Mouse (Mus musculus) liver, embryonic 14.5 days (tissue): Measurements from ENCODE around the gene Amelx. TPM values are rescaled to one million over a fixed set of nuclear protein-coding genes. Genes with fewer than 3 reads are reported as not detected.

Experiments used
- ATAC-seq: fragments of 200-750 bp; cut with Nextera tagmentation; 2 replicates; pipeline ENCODE4 v1.8.0; 2017; ENCODE audit warnings: moderate number of reproducible peaks, mild to moderate bottlenecking, moderate library complexity; ENCODE audit not compliant: insufficient read depth
- DNase-seq, 3 experiments: peaks; one replicate each; pipeline ENCODE4 v3.0.0-alpha.2; 2012 to 2013; ENCODE audit warnings: low read depth in 3 of 3, low spot score in 3 of 3
- H3K27ac ChIP-seq: fragments of 300-500 bp; sonication (generic); 2 replicates; pipeline ENCODE4 v1.5.1; 2014; ENCODE audit warnings: moderate library complexity, mild to moderate bottlenecking, control low read depth, inconsistent platforms
- H3K27me3 ChIP-seq: fragments of 300-500 bp; sonication (generic); 2 replicates; pipeline ENCODE4 v1.6.1; 2014; ENCODE audit warnings: mild to moderate bottlenecking, low read length, moderate library complexity; ENCODE audit not compliant: control insufficient read depth, insufficient read depth
- H3K36me3 ChIP-seq: fragments of 300-500 bp; sonication (generic); replicated peaks from 2 replicates; pipeline ENCODE4 v1.6.1; 2014; ENCODE audit warnings: low read depth; ENCODE audit not compliant: control insufficient read depth, insufficient read depth
- H3K4me1 ChIP-seq, 2 experiments: fragments of 200-500 bp in 1 of 2; fragments of 300-500 bp in 1 of 2; sonication (generic) in 1 of 2; replicated peaks; 2 replicates each; pipeline ENCODE4 v1.6.1; 2012 to 2014; ENCODE audit warnings: antibody characterized with exemption in 1 of 2, inconsistent platforms in 1 of 2, low read length in 1 of 2; ENCODE audit not compliant: control insufficient read depth in 2 of 2, insufficient read depth in 2 of 2
- H3K4me2 ChIP-seq: fragments of 300-500 bp; sonication (generic); 2 replicates; pipeline ENCODE4 v1.6.1; 2014; ENCODE audit warnings: low read depth, mild to moderate bottlenecking, control low read depth, moderate library complexity
- H3K4me3 ChIP-seq, 2 experiments: fragments of 200-500 bp in 1 of 2; fragments of 300-500 bp in 1 of 2; sonication (generic) in 1 of 2; 2 replicates each; pipeline ENCODE4 v1.5.1; 2012 to 2014; ENCODE audit warnings: low read depth in 2 of 2, low read length in 2 of 2, mild to moderate bottlenecking in 2 of 2, control low read depth in 1 of 2, inconsistent platforms in 1 of 2, moderate library complexity in 1 of 2; ENCODE audit not compliant: insufficient read depth in 1 of 2
- H3K9ac ChIP-seq: fragments of 300-500 bp; sonication (generic); replicated peaks from 2 replicates; pipeline ENCODE4 v1.6.1; 2014; ENCODE audit warnings: mild to moderate bottlenecking, control low read depth, moderate library complexity
- H3K9me3 ChIP-seq: fragments of 300-500 bp; sonication (generic); 2 replicates; pipeline ENCODE4 v1.6.1; 2016; ENCODE audit warnings: low read length, mixed read lengths; ENCODE audit not compliant: control insufficient read depth
- CTCF ChIP-seq: IDR thresholded peaks from 2 replicates; pipeline ENCODE4 v1.5.1; 2016; ENCODE audit warnings: antibody characterized with exemption, low read depth, control low read depth
- EP300 ChIP-seq: IDR thresholded peaks from 2 replicates; pipeline ENCODE4 v1.6.1; 2016; ENCODE audit warnings: antibody characterized with exemption, low read depth
- WGBS: fragments of 180-500 bp; shearing (Covaris S2); extraction: QIAGEN DNeasy Blood & Tissue Kit; methylation state at CpG from one replicate; pipeline ENCODE4 v1.1.7; 2014; ENCODE audit not compliant: insufficient replicate concordance; 5-methylcytosine and 5-hydroxymethylcytosine counted together
- polyA plus RNA-seq, 2 experiments: library from polyadenylated mRNA; depleted of rRNA in 1 of 2; stranded (reverse) in 1 of 2; unstranded in 1 of 2; fragments of >200 nt; fragmentation: Nextera tagmentation in 1 of 2; extraction: Ambion mirVana in 1 of 2; gene quantifications; 2 replicates each; pipeline versions ENCODE4 v1.2.1 to v1.2.3; 2012 to 2014

The Amelx gene
- polyA plus RNA-seq, 2 experiments, result not detected

GRCm38 (mm10) chrX:169173796-169174195 is 13.2 kb downstream of the Amelx start:
- 63% methylated on average over 1 of the region's 1 CpGs for WGBS
- no peak overlapping the region for H3K4me3 ChIP-seq
- no peak overlapping the region for H3K27ac ChIP-seq
- no peak for TF ChIP-seq CTCF
- no peak for TF ChIP-seq EP300
- H3K9me3 ChIP-seq, result no peaks in the 10 kb centered on the region
- H3K9ac ChIP-seq, result no peak overlapping the region
- DNase-seq (no peak), ATAC-seq (no peak)
- no peaks in the 10 kb centered on the region for H3K27me3 ChIP-seq
- no peaks in the 10 kb centered on the region for H3K4me1 ChIP-seq
- H3K4me2 ChIP-seq, result no peak overlapping the region
- H3K36me3 ChIP-seq, result no peaks in the 10 kb centered on the region

DNA sequence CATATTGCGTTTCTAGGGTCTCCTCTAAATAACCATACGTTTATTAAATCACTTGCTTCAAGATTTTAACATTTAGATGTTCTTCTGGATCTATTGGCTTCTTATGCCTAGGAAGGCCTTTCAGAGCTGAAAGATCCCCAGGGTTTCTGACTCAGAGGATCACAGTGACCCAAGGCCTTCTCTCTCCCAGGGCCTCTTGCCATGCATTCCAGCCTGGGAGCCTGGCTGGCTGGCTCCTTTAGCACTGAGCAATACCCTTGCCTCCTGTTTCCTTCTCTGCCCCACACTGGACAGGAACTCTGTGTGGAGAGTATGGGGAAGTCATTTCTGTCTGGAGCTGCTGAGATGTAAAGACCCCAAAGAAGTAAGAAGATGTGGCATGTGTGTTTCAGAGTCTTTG is 16.0 kb downstream of the Amelx start:
- no peak for TF ChIP-seq CTCF
- TF ChIP-seq EP300, result no peak
- ATAC-seq, result no peak
- Histone ChIP-seq H3K36me3 (no peaks in the 10 kb centered on the region), H3K4me2 (no peak overlapping the region), H3K27me3 (no peaks in the 10 kb centered on the region), H3K4me1 (no peaks in the 10 kb centered on the region), H3K4me3 (no peak overlapping the region), H3K27ac (no peak overlapping the region), H3K9ac (no peak overlapping the region), H3K9me3 (no peaks in the 10 kb centered on the region)
- 53% methylated on average over 2 of the region's 2 CpGs for WGBS
- DNase-seq, result no peak

DNA sequence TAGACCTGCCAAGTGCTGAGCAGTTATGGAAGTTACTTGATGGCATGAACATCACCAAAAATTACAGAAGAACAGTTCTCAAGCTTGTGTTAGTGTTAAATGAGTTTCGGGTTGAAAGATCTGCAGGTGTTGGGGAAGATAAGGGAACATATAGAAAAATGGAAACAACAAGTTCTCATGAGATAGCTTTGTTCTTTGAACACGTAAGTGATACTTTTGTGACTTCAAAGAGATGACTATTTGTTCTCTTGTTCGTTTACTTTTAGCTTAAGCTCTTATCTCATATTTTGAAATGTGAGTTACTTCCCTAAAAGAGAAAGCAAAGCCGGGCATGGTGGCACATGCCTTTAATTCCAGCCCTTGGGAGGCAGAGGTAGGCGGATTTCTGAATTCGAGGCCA is 28.6 kb downstream of the Amelx start:
- no peak for TF ChIP-seq CTCF
- peak; percentile 41; the same call in 1 of the 2 replicates for TF ChIP-seq EP300
- DNase-seq (peak; percentile 2 to 27 (median 4)), ATAC-seq (peak; percentile 48; the same call in 1 of the 2 replicates)
- Histone ChIP-seq H3K27ac (no peak overlapping the region), H3K9ac (no peak overlapping the region), H3K4me2 (no peak overlapping the region; the same call in 1 of the 2 replicates), H3K36me3 (no peaks in the 10 kb centered on the region), H3K9me3 (no peaks in the 10 kb centered on the region), H3K4me1 (no peaks in the 10 kb centered on the region; a peak in 1 of 4 replicates), H3K27me3 (no peaks in the 10 kb centered on the region), H3K4me3 (no peak overlapping the region)
- 24% methylated on average over 6 of the region's 6 CpGs for WGBS

DNA sequence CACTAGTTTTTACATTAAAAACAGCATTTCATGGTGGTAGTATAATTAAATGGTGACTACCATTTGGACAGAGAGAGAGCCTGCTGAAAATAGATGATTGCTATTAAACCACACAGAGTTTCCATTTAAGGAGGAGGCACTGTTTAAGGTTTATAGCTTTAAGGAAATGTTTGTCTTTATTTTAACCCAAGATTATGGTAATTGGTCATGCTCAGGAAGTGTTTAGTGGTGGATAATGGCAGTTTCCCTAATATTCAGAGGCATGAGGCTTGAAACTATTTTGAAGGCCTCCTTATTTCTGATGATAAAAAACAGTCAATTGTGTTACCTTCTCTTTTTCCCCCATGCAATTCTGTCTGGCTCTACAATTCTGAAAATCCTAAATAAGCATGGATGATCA is 33.2 kb downstream of the Amelx start:
- TF ChIP-seq EP300 (no peak), CTCF (no peak)
- Histone ChIP-seq H3K27ac (no peak overlapping the region), H3K9ac (no peak overlapping the region), H3K9me3 (no peaks in the 10 kb centered on the region), H3K4me3 (no peak overlapping the region), H3K27me3 (no peaks in the 10 kb centered on the region), H3K4me1 (no peaks in the 10 kb centered on the region; a peak in 1 of 4 replicates), H3K4me2 (no peak overlapping the region), H3K36me3 (no peaks in the 10 kb centered on the region)
- DNase-seq (no peak), ATAC-seq (no peak)

DNA sequence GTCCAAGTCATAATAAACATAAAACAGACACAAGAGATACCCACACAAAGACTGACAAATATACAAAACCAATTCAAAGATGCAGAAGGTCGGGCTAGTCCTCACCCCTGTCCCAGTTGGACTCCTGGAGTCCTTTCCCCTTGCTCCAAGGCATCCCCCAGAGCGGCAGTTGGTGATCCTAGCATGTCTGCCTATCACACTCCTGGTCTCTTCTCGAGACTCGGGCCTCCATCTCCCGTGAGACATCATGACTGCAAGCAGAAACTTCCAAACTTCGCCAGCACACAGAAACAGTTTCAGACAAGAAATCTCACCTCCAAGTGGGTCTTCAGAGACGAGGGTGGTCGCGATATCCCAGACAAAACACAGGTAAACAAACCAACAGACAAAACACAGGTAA is 46.5 kb downstream of the Amelx start:
- no peaks in the 10 kb centered on the region for H3K27me3 ChIP-seq
- DNase-seq (no peak), ATAC-seq (no peak)
- H3K4me3 ChIP-seq, result no peak overlapping the region
- no peaks in the 10 kb centered on the region for H3K36me3 ChIP-seq
- no peak overlapping the region for H3K9ac ChIP-seq
- H3K9me3 ChIP-seq, result no peaks in the 10 kb centered on the region
- no peaks in the 10 kb centered on the region for H3K4me1 ChIP-seq
- no peak for TF ChIP-seq CTCF
- TF ChIP-seq EP300, result no peak
- no peak overlapping the region for H3K27ac ChIP-seq
- no peak overlapping the region for H3K4me2 ChIP-seq
- WGBS, result 71% methylated on average over 9 of the region's 9 CpGs
